Mouse (Mus musculus) lung, postnatal 4 days (tissue): ENCODE data around the gene Tanc2.

Experiments used
- DNase-seq, 2 experiments: peaks; one replicate each; pipeline ENCODE4 v3.0.0; 2021

The Tanc2 gene

DNA sequence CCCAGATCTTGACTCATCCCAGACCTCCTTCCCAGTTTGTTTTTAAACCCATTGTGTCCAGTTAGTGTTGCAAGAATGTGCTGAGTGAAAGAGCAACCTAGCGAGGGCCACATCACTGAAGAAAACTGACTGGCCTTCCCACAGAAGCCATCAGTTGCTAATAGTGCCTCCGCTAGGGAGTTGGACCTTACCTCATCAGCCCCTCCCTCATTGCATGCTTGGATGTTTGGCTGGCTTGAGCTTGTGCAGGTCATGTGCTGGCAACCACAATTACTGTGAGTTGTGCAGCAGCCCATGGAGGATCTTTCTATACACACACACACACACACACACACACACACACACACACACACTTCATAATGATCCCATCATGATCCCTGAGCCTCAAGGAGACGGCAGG, 341.6 kb downstream of the Tanc2 start:
- DNase-seq: peak in 1 of 2 experiments; percentile 11

DNA sequence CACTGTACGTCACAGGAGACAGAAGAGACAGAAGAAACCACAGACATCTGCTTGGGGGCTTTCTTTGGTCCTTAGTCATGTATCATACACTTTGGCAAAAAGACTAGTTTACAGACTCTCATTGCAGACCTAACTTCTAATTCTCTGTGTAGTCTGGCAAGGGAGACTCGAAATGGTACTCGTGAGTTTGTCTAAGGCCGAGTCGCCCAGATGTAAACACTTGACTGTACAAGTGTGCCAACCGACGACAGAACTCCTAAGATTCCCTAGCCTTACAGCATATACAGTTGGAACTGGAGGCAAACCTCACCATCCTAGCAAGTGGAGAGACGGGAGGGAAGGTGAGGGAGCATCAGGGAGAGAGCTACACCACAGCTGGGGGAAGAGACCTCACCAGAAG, 344.0 kb downstream of the Tanc2 start:
- peak in 1 of 2 experiments; percentile 40 for DNase-seq

DNA sequence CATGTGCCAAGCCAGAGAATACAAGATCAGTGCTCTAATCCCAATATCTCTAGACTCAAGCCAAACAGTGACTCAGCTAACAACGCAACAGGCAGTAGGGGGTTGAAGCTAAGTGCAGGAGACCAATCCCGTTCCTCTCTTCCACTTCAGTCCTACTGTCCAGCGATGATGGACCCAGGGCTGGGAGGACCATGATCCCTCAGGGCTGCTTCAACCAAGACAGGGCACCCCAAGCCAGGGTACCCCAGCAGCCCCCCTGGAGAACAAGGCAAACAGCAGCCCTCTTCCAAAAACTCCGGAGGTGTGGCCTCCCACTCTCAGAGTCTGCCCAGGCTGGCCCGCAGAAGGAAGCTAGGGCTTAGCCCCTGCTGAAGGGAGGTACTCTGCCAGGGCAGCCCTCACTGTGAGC, 344.5 kb downstream of the Tanc2 start:
- peak in 1 of 2 experiments; percentile 46 for DNase-seq

DNA sequence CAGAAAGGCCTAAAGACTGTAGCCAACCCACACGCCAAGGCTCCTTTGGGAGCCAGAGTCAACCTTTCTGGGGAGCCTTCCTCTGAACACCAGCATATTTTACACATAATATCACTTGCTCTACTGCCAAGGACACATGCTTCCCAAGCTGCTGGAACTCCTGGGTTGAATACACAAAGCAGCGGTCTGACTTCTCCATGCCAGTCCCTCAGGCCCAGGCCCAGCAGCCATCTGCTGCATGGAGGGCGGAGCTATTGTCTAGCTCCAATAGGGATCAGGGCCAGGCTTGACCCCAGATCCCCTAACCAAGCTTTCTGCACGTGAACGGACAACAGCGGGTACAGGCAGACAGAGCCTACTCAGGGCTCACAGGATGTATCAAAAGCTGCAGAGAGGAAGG, 345.0 kb downstream of the Tanc2 start:
- peak in 1 of 2 experiments; percentile 26 for DNase-seq

DNA sequence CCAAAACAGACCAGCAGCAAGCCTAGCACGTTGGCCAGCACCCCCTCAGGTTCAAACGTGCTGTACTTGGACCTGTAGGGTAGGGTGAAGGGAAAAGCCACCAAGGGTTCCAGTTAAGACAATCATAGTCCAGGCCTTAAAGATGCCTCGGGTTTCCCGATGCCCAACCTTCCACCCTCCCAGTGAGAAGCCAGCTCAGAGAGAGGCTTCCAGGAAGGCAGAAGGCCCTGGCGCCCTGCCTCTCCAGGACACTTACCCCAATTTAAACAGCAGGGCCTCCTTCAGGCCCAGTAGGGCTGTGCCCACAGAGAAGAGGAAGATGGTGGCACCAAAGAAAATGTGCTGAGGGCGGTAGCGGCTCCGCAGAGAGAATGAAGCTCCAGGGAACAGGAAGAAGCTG, 345.7 kb downstream of the Tanc2 start:
- peak in 1 of 2 experiments; percentile 15 for DNase-seq

DNA sequence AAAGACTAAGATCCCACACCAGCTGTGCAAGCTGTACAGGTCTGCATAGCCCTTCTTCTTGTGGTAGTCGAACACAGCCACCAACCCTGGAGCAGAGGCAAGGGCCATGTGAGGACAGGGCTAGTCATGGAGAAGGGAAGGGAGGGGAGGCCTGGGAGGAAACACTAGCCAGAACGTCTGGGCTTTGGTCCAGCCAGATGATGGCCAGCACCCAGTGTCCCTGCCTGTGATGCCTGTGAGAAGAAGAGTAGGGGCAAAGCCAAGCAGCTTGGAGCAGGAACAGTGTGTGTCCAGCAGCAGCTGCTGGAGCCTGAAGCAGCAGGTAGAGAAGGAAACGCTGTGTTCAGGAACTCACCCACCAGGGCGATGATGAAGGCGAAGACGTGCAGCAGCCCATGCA, 346.4 kb downstream of the Tanc2 start:
- peak; percentile 51 to 65 for DNase-seq

DNA sequence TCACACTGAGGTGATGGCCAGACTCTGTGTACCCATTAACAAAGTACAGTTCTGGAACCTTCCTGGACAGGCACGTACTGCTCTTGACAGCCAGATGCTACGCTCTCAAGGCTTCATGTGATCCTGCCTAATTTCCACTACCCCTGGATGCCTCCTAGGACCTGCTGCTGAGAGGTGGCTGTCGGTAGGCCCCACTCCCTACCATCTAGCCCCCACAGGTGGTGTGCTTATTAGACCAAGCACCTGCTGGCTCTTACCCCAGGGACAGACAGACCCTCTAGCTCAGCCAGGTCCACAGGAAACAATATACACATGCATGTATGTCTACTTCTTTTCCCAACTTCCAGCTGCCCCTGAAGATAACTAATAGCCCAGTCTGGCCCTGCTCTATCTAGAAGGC, 347.2 kb downstream of the Tanc2 start:
- DNase-seq: no peak

DNA sequence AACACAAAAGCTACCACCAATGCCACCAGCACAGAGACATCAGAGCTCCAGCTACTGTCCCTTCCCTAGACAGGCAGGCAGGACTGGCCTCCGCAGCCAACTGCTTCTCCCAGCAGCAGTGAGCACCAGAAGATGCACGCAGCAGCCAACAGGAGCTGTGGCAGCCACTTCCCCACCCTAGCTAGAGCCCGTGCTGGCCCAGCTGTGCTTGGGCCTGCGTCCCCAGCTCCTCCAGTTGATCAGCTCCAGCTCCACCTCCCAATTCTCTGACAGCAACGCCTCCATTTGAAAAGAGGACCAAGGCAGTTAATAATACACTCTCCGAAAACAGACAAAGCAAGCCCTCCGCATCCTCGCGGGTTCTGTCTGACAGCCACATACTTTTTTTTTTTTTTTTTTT, 349.0 kb downstream of the Tanc2 start:
- peak in 1 of 2 experiments; percentile 26 for DNase-seq

DNA sequence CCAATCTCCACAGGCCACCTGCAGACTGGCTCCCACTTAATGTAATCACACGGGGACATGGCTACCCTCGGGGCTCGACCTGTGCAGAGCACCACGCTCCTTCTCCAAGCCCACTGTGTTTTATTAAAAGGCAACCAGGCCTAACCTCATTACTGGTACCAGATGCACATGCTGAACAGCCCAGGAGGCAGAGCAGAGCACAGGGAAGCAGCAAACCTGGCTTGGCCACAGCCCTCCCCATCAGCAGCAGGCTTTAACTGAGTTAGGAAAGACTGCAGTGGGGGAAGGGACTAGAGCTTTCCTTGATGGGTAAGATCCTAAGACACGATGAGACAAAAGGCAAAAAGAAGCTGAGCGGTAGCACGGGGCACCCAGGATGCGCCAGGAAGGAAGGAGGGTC, 352.2 kb downstream of the Tanc2 start:
- peak in 1 of 2 experiments; percentile 17 for DNase-seq

DNA sequence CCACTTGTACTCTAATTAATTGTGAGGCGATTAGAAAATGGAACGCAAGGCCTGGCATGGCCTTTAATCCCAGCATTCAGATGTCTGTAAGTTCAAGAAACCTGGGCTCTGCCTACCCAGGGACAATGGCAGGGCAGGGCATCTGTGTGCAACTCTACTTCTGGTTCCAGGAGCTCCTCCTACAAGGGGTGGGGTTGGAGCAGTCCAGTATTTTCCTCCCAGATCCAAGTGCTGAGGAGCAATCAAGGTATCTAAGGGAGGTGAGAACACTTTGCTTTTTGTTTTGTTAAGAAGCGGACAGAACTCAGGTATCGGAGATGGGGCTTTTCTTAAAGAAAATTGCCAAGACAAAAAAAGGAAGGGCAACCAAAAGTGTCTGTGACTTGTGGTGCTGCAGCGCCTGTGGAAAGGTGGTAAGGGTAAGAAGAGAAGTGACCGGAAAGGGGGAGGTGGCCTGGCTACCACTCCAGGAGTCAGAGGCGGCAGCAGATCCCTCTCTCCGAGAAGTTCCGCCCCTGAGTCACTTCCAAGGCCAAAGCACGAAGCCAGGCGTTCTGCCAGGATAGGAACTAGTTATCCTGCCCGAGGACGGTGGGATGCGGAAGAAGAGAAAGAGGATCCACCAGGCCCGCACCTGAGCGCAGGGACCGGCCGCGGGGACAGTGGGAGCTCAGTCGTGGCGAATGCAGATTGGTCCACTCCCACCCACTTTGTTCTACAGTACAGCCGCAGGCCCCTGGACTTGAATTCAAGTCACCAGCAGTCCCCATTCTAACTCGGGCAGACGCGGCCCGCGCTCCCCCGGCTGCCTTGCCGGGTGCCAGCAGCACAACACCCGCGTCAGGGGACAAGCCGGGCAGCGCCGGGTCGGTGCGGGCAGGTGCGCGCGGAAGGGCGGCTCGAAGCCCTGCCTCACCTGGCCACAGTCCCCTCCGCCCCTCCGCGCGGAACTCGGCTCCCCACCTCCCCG, 353.6 kb downstream of the Tanc2 start:
- peak; percentile 67 to 68 for DNase-seq

DNA sequence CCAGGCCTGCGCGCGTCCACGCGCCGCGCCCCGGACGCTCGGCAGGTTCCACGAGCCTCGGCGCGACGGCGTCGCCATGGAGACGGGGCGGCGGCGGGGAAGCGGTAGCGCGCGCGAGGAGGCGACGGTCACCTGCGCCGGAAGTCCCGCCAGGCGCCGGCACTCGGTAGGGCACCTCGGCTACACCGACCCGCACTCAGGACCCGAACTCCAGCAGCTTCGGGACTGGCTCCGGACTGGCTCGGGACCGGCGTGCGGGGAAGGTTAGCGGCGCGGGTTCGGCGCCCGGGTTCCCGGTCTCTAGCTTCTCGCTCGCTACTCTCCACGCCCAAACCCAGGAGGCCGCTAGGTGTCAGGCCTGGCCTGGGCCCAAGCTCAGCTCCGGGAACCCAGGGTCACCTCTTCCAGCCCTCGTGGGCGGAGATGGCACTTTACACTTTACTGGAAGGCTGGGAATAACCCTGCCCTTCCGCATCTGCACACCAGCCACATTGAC, 354.4 kb downstream of the Tanc2 start:
- DNase-seq: peak; percentile 84 to 90

DNA sequence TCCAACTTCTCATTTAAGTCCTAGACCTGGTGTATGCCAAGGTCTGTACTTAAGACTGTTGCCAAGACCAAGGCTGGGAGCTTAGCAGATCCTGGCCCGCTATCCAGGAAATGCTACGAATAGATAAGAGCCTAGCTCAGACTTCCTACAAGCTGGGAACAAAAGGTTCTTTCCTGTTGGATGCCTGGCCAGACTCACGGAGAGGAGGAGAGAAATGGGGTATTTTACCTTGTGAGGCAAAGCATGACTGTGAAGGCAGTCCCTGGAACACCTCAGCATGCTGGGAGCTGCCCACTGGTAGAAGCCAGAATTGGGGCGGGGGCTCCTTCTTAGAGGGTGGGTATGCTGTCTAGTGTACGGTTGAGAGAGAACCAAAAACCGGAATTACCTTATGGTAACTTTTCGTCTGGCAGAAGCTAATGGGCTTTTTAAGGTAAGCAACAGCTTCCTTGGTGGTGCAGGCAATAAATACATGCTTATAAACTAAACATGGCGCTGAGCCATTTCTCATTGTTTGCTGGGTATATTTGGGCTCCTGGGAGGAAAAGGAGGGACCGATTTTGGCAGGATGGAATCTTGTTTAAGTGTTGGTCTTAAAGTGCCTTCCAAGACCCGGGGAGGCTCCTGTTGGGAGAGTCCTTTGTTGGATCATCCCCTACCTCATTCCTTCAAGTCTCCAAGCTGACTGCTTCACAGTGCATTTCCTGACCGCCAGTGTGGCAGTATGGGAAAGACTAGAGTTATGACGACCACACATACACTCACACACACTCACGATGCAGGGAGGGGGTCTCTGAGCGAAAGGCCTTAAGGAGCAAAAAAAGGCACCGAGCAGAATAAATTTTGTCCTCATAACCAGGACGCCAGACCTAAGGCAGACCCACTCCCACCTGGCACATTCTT, 355.2 kb downstream of the Tanc2 start:
- peak; percentile 64 to 72 for DNase-seq

DNA sequence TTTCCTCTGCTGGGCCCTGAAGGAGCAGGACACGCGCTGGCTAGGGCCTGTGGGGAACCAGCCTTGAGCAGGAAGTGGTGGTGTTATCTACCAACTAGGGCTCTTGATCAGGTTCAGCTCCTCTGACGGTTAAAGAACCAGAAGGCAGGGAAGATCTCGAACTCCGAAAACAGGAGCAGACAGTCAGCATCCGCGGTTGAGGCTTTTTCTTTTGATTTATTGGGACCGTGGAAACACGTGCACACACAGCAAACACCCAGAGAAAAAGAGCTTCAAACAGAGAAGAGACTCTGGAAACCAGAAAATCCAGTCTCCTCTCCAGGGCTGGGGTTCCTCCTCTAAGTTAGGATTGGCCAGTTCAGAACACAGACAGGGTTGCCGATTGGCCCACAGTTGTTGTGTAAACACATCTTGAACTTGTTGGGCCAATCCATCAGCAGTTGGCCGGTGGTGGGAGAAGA, 356.9 kb downstream of the Tanc2 start:
- peak; percentile 39 to 44 for DNase-seq

DNA sequence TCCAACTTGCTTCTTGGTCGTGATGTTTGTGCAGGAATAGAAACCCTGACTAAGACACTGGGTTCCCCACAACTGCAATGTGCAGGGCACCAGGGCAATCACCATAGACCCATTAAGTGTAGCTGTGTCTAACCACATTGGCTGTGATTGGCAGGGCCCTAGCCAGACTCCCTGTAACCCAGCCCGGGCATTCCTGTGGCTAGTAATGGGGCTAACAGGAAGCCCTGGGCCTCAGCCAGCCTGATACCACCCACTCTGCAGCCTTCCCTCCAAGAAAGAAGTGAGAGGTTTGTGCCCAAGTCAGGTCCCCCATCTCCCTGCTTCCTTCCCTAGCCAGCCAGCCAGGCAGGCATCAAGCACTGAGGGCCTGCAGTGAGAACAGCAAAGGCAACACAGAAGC, 358.5 kb downstream of the Tanc2 start:
- DNase-seq: no peak

DNA sequence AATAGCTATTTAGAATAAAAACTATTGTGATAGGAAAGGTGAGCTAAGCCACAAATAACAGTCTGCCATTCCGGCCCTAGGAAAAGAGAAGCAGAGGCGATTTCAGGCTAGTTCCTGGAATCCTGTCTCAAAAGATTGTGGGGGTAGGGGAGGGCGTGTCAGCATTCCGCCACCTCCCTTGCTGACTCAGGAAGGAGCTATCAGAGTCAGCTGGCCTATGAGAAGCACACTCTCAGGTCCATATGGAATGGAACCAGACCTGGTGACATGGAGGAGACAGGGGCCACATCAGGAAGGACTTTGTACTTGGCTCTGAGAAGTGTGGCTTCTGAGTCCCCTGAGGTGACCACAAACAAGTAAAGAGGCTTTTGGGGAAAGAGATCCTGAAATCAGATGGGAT, 360.7 kb downstream of the Tanc2 start:
- DNase-seq: no peak

DNA sequence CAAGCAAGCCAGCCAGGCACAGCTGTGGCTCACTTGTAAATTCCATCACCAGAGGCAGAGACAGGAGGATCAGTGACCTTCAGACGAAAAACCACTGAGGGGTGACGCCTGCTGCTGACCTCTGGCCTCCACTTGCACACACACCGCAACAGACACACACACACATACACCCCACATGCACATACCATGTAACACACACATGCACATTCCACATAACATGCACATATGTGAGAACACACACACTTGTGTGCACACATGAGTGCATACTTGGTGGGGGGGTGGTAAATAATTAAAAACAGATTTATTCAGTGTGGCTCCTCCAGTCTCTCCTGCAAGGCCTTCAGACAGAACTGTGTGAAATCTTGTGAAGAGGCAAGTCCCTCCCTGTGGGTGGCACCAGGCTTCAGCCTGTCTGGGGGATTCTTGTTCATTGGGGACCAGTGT, 361.8 kb downstream of the Tanc2 start:
- DNase-seq: no peak

DNA sequence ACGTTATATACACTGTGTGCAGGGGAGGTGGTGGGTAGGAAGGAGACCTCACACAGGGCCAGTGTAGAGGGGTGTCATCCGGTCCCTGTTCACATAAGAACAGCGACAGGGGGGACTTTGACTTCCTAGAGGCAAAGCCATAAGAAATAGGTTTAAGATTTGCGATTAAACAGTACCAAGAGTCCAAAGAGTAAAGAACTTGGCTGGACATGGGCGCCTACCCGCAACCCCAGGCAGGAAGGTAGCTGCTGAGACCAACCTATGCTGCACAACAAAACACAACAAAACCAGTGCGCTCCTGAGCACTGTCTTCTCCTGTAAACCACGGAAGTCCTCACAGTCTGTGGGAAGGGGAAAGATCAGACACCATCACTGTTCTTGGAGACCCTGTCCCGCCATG, 362.3 kb downstream of the Tanc2 start:
- DNase-seq: no peak

DNA sequence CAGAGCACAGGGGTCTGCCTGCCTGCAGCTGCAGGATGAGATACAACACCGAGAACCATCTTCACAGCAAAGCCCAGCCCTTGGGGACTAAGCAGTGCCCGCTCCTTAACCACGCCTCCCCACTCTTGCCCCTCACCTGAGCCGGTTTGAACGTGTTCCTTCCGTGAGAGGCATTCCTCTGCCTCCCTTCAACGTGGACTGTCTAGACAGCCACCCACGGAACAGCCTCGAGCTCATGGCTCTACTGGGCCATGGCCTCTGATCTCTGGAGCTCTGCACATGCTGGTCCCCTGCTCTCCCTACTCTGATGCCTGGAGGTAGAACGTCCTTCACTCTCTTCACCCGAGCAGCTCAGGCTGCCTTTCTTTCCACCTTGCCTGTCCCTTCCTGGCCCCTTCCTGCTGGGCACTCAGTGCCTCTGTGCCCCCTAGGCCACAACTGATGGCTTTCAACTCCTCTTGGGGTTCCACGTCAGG, 363.2 kb downstream of the Tanc2 start, which contains the start of gene Cyb561:
Cyb561 (minus strand) TSS at position 426 of the 476 bp plus-strand sequence.
- DNase-seq: no peak

DNA sequence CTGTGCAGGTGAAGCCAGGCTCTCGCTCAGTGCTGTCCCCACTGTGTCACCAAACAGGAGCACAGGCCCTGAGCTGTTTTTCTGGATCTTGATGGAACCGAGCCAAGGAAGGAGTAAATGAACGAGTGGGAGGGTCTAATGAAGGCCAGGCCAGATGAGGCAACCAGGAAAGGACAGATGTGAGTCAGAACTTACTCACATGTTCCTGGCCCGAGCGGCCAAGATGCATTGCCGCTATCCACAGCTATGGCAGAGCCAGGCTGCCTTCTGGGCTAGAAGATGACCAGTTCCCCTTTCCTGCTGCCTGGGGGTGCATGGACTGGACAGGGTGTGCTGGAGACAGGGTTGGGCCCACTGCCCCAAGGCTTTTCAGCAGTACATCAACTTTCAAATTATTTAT, 363.6 kb downstream of the Tanc2 start:
- peak in 1 of 2 experiments; percentile 49 for DNase-seq

DNA sequence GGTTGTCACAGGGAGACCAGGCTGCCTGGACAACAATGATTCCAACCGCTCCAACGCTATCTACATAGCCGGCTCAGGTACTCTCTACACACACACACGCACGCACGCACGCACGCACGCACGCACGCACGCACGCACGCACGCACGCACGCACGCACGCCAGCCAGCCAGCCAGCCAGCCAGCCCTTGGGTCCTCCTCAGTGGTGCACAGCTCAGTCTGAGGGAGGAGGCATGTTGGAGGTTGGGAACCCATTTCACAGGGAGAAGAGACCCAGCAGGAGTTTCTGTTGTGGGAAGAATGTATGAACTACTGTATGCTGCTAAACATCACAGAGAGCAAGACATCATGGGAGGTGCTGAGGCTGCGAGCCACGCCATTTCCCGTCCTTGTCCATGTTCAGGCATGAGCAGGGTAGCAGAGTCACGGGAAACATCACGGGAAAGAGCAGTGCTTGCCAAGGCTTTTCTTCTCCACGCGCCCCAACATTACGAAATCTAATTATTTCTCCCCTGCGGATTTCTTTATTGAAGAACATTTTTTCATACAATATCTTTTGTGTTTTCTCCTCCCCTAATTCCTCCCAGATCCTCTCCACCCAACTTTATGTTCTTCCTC, 366.1 kb downstream of the Tanc2 start:
- no peak for DNase-seq

DNA sequence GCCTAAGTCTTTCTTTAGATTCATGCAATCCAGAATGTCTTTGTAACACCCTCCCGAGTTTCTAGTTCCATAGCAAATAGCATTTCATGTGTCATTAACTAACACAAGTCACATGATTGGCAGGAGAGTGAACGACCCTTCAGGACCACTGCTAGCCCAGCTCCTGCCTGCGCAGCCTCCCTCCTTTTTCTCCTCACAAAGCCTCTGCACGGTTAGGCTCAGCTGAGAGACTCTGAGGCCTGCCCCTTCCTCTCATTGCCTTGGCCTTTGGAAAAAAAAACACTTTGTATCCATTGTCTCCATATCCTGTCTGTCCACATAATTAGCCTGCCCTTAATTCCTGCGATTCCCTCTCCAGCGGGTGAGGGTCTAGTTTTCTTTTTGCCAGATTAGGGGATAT, 367.7 kb downstream of the Tanc2 start:
- no peak for DNase-seq

DNA sequence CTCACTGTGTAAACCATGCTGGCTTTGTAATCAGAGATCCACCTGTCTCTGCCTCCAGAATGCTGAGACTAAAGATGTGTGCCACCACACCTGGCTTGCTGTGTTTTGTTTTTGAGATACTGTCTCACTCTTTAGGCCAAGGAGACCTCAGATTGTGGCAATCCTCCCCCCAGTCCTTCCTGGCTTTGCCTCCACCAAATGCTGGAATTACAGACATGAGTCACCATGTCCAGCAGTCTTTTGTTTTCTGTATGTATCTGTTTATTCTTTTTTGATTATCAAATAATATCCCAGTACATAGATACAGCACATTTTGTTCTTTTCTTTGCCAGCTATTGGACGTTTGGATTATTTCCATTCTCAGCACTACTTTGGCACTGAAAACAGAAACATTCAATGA, 368.8 kb downstream of the Tanc2 start:
- DNase-seq: no peak
